Mouse (Mus musculus): ENCODE data around the gene 1700025G04Rik.

DNA sequence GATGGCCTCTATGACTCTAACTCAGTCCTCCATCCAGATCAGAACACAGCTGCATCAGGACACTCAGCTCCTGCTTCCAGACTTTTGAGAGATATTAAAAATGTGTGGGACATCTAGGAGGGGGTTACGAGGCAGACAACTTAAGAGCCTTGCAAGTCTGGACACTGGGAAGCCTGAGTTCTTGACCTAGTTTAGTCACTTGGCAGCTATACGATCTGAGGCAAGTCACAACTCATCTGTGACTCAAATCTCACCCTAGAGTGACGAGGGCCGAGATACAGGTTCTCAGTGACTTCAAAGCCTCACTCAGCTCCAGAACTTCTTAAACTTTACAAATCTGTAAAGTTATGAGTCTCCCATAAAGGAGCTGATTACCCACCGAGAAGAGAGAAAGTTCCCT is 36.8 kb downstream of the 1700025G04Rik start:
- no peak for TF ChIP-seq CTCF (IDR thresholded peaks at IDR 0.05; ENCODE audit: low read depth, low read length)
- no peak for TF ChIP-seq GATA1 (IDR thresholded peaks at IDR 0.05; ENCODE audit: borderline replicate concordance, low read length)
- TF ChIP-seq POLR2AphosphoS5 (IDR thresholded peaks at IDR 0.05; ENCODE audit: insufficient replicate concordance, low read depth, low read length) = no peak
- no peak for TF ChIP-seq GATA2 (IDR thresholded peaks at IDR 0.05; ENCODE audit: borderline replicate concordance, low read depth, low read length)

Measured in G1E (cell line).